Mouse (Mus musculus) cerebellum, postnatal 36 days (tissue): ENCODE results near the gene Stxbp1.
A peak's percentile ranks its signal among the peaks of the same experiment; 100 is the strongest.

ENCODE experiments used
- DNase-seq, 2 experiments: peaks; one replicate each; pipeline ENCODE4 v3.0.0; 2021 to 2022; ENCODE audit warnings: mixed read lengths in 2 of 2

Stxbp1 gene

GRCm38 (mm10) chr2:32750887-32751664 lies 96.0 kb downstream of the Stxbp1 start:
- DNase-seq = no peak

DNA sequence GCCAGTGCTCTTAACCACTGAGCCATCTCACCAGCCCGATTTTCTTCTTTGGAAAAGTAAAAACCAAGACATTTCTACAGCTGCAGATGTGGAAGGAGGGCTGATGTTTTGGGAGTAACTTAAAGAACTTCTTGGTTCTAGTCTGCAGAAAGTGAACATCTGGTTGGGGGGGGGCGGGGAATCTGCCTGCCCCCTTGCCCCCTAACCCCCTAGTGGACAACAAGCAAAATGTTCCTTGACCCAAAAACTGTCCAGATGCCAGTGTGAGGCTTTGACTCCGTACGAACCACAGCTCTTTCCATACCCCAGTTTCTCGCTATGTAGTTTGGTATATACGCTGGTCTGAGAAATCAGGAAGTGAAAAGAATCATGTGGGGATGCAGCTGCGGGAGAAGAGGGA lies 96.8 kb downstream of the Stxbp1 start:
- no peak for DNase-seq

GRCm38 (mm10) chr2:32749082-32749481 lies 98.0 kb downstream of the Stxbp1 start:
- no peak for DNase-seq

DNA sequence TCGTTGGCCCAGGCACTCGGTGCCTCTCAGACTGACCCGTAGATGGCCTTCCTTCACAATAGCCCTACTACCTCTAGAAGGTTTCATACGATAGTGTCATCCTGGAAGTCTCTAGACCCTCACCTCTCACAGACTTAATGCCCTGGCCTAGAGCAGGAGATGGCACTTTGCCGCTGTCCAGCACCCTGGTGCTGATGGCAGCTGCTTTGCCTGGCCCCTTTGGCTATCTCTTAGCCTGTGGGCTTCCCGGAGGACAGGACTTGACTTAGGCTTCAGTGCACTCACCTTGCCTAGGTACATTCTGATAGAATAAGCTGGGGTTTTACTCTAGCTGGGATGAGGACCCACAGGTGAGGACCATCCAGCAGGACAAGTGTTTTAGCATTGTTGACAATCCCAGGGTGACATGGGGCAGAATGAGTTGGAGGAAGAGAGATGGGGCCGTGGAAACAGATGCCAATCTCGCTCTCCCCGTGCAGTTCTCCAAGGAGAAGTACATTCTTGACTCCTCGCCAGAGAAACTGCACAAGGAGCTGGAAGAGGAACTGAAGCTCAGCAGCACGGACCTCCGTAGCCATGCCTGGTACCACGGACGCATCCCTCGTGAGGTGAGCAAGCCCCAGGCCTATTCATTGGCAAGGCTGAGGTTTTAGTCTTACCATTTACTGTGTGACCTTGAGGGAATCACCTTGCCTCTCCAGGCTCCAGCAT lies 102.6 kb downstream of the Stxbp1 start:
- DNase-seq = no peak

DNA sequence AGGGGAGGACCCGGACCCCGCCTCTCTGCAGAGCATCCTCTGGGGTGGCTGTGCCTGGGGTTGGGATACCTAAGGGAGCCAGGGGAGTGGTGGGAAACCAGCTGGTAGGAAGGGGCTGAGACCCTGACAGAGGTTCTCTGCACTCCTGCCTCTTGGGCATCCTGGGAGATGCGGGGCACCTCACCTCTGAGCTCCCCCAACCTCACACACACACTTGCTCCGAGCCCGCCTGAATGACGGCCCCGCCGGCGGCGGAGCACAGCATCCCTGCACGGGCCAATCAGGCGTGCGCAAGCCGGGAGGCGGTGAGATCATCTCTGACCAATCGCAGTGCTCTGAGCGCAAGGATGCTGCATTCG lies 104.9 kb downstream of the Stxbp1 start:
- DNase-seq = peak; percentile 89 to 93

DNA sequence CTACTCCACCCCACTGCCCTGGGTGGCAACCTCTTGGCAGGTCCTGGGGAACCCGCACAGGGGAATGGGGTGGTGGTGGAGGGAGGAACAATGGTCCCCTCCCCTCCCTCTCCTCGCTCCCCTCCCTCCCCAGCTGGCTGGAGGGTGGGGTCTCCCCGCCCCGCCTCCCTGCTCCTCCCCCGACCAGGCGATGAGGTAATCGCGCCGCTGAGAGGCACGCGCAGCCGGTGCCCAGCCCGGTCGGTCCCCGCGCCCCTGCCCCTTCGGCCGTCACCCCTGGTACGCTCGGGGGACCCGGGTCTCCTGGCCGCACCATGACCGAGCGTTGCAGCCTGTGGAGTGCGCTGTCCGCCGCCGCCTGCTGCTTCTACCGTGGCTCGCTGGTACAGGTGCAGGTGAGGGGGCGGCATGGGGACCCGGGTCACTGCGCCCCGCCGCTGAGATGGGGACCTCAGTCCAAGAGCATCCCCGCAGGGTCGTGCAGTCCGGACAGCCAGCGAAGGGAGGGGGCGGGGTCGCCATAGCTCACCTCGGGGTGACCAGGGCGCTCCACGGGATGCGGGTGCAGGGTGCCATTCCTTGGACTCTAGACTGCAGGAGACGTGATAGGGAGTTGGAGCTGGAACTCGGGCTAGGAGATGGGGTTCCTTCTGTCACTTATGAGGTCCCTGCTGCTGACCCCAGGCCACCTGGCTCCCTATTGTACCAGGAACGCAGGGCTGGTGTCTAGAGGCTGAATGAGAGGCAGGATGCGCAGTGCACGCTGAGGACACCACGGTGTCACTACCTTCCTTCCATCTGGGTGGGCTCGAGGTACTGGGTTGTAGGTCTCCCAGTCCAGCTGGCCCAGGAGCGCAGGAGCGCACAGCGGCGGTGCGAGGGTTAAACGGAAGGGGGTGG lies 105.5 kb downstream of the Stxbp1 start:
- peak; percentile 69 to 84 for DNase-seq

DNA sequence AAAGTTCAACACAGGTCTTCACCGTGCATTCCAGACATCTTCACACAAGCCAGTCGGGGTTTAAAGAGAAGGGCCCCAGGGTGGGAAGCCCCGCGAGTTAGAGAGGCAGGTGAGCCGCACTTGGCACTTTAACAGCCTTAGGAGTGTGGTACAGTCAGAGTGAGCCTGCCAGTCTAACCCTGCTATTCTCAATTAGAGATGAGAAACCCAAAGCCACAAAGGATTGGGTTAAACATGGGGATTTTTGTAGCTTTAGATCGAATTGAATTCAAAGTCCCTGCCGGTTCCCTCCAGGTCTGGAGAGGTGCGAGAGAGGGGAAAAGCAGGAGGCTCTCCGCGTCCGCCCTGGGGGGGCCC lies 106.2 kb downstream of the Stxbp1 start, which contains the start of gene 6330409D20Rik:
6330409D20Rik (minus strand) TSS at position 101 of the 357 bp plus-strand sequence.
- no peak for DNase-seq

DNA sequence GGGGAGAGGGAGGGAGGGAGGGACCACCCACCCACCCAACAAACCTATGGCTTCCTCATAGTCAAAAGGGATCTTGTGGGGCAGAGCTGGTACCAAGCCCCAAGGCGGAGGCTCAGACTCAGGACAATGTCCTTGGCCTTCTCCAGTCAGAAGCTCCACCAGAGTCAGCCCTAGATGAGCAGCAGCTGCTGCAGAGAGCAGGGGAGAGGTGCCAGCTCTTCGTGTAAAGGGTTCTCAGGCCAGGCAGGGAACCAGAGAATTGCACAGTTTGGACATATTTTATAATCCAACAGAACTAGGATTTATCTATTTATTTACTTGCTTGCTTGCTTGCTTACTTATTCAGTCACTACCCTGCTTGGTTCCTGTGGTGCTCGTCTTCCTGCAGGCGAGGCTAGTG lies 107.7 kb downstream of the Stxbp1 start:
- DNase-seq = no peak
